23 mouse cellular contexts compared by ENCODE assay signal in the genomic region with DNA sequence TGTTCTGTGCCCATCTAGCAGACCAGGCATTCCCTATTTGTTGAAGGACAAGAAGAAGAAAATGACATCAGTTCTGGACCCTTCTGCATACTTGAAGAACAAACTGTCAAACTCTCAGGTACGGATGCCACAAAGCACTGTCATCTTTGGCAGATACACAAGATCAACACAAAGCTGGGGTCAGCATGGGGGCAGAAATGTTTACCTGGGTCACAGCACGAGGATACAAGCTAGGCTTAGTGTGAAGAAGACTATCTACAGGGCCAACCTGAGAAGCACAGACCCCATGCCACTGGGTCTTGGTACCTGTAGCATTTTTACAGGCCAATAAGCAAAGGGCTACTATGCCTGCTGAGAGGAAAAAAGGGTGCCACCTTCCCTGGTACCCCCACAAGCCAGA.
DNase-seq lines count a peak whose midpoint lies in the region; ATAC-seq and TF ChIP-seq lines count a peak whose summit lies in the region.
"Had no signal": no experiment of that assay in that cellular context is flagged by ENCODE, and none has a peak within 500 bp of the region (broad histone marks: within the 10 kb centered on the region; RNA-seq: fewer than 3 reads in every experiment).

No protein-coding gene starts in this region.

- H3K9ac ChIP-seq in liver, adult 2 months (ENCODE audit: low read depth, low read length) = no peak overlapping the region
- no peak overlapping the region for H3K9ac ChIP-seq in liver, embryonic 11.5 days (ENCODE audit: low read depth, low read length)
- no peak overlapping the region for H3K9ac ChIP-seq in liver, postnatal 0 days (replicated peaks)
- no peak overlapping the region for H3K9ac ChIP-seq in liver, embryonic 12.5 days
- H3K9ac ChIP-seq: embryonic facial prominence, embryonic 12.5 days; forebrain, embryonic 13.5 days; forebrain, embryonic 15.5 days had no signal

- intact Hi-C loops in gastrocnemius, adult 2 months (cut with DNase I) = loop anchor here (5.0 kb wide), 1 partner anchor 36 kb away; no protein-coding TSS in a partner anchor

- no peaks in the 10 kb centered on the region for H3K27me3 ChIP-seq in liver, adult 2 months (ENCODE audit: control insufficient read depth, insufficient read depth, low read length)
- no peaks in the 10 kb centered on the region for H3K27me3 ChIP-seq in liver, embryonic 11.5 days (replicated peaks; ENCODE audit: control insufficient read depth, insufficient read depth, low read length)
- no peaks in the 10 kb centered on the region for H3K27me3 ChIP-seq in liver, postnatal 0 days (ENCODE audit: insufficient read depth, low read length)
- no peaks in the 10 kb centered on the region for H3K27me3 ChIP-seq in liver, embryonic 12.5 days (replicated peaks)
- H3K27me3 ChIP-seq: CH12.LX; embryonic facial prominence, embryonic 12.5 days; forebrain, embryonic 13.5 days; forebrain, embryonic 15.5 days; Patski had no signal

- no peak for TF ChIP-seq POLR2A in liver, adult 2 months (IDR thresholded peaks at IDR 0.05; ENCODE audit: extremely low read depth, insufficient read depth, low read length)

- H3K79me2 ChIP-seq in liver, adult 2 months (ENCODE audit: control insufficient read depth, insufficient read depth, low read length) = peaks cover 27% of the 10 kb centered on the region; the same call in 1 of the 2 replicates

- no peak for ATAC-seq in liver, embryonic 11.5 days (replicated peaks; ENCODE audit: low FRiP score)
- peak; percentile 66 for ATAC-seq in liver, postnatal 0 days
- ATAC-seq in liver, embryonic 12.5 days = no peak
- ATAC-seq: activated CD4-positive, CD25-positive, alpha-beta regulatory T cell, adult 4 months; CD4-positive, CD25-positive, alpha-beta regulatory T cell, adult 4 months; forebrain, embryonic 13.5 days; forebrain, embryonic 15.5 days; Patski had no signal

- WGBS in liver, adult 2 months = 24% methylated on average over 2 of the region's 2 CpGs
- WGBS in liver, embryonic 11.5 days = 63% methylated on average over 2 of the region's 2 CpGs
- 57% methylated on average over 2 of the region's 2 CpGs for WGBS in liver, postnatal 0 days (ENCODE audit: insufficient replicate concordance)
- 61% methylated on average over 2 of the region's 2 CpGs for WGBS in liver, embryonic 12.5 days (ENCODE audit: insufficient replicate concordance)

- H3K36me3 ChIP-seq in liver, adult 2 months (ENCODE audit: control insufficient read depth, insufficient read depth, low read length) = no peaks in the 10 kb centered on the region
- H3K36me3 ChIP-seq in liver, embryonic 11.5 days (ENCODE audit: control insufficient read depth, insufficient read depth, low read length) = no peaks in the 10 kb centered on the region
- no peaks in the 10 kb centered on the region for H3K36me3 ChIP-seq in liver, postnatal 0 days (replicated peaks; ENCODE audit: insufficient read depth, low read length)
- no peaks in the 10 kb centered on the region for H3K36me3 ChIP-seq in liver, embryonic 12.5 days
- H3K36me3 ChIP-seq: embryonic facial prominence, embryonic 10.5 days; embryonic facial prominence, embryonic 12.5 days; forebrain, embryonic 15.5 days had no signal

- TF ChIP-seq EP300 in liver, postnatal 0 days (IDR thresholded peaks at IDR 0.05; ENCODE audit: low read depth) = no peak

- DNase-seq in gastrocnemius, adult 2 months = peak; percentile 8
- no peak for DNase-seq in gastrocnemius, adult 18-20 months (ENCODE audit: low spot score)
- DNase-seq in liver, adult 2 months (ENCODE audit: extremely low read depth, low read depth, low spot score) = peak; percentile 86
- DNase-seq in liver, embryonic 11.5 days (ENCODE audit: low spot score) = no peak
- peak; percentile 30 for DNase-seq in liver, postnatal 0 days
- DNase-seq: adrenal gland, adult 8-10 months; adrenal gland, postnatal 14 days; adrenal gland, postnatal 36 days; B cell, adult 2 months; cerebellum, adult 11-12 months; cerebellum, adult 9-10 months; cerebellum, postnatal 10 days; cerebellum, postnatal 25 days had no signal

- H3K27ac ChIP-seq in gastrocnemius, adult 2 months = peak overlapping the region; percentile 69; the same call in 1 of the 2 replicates
- no peak overlapping the region for H3K27ac ChIP-seq in liver, adult 2 months (replicated peaks; ENCODE audit: insufficient read depth, low read depth, low read length)
- no peak overlapping the region for H3K27ac ChIP-seq in liver, embryonic 11.5 days (ENCODE audit: low read depth, low read length)
- H3K27ac ChIP-seq in liver, postnatal 0 days (ENCODE audit: low read depth) = no peak overlapping the region
- H3K27ac ChIP-seq in liver, embryonic 12.5 days = no peak overlapping the region
- H3K27ac ChIP-seq: embryonic facial prominence, embryonic 10.5 days; embryonic facial prominence, embryonic 12.5 days; forebrain, embryonic 13.5 days; forebrain, embryonic 15.5 days had no signal

- TF ChIP-seq CTCF in gastrocnemius, adult 2 months (IDR thresholded peaks at IDR 0.05) = no peak
- TF ChIP-seq CTCF in liver, adult 2 months (IDR thresholded peaks at IDR 0.05; ENCODE audit: low read depth, low read length) = no peak
- no peak for TF ChIP-seq CTCF in liver, postnatal 0 days (IDR thresholded peaks at IDR 0.05; ENCODE audit: low read depth)

- H3K4me2 ChIP-seq in liver, embryonic 11.5 days = no peak overlapping the region
- H3K4me2 ChIP-seq in liver, postnatal 0 days (ENCODE audit: low read depth, low read length) = no peak overlapping the region
- no peak overlapping the region for H3K4me2 ChIP-seq in liver, embryonic 12.5 days
- H3K4me2 ChIP-seq: embryonic facial prominence, embryonic 12.5 days; forebrain, embryonic 13.5 days; forebrain, embryonic 15.5 days had no signal

- H3K4me1 ChIP-seq in liver, adult 2 months (ENCODE audit: control insufficient read depth, insufficient read depth, low read length) = peaks cover 21% of the 10 kb centered on the region
- peaks cover 12% of the 10 kb centered on the region for H3K4me1 ChIP-seq in liver, embryonic 11.5 days (replicated peaks; ENCODE audit: control insufficient read depth, insufficient read depth, low read length)
- peaks cover 16% of the 10 kb centered on the region for H3K4me1 ChIP-seq in liver, postnatal 0 days (ENCODE audit: insufficient read depth)
- H3K4me1 ChIP-seq in liver, embryonic 12.5 days = peaks cover 25% of the 10 kb centered on the region

- H3K9me3 ChIP-seq in liver, embryonic 11.5 days (ENCODE audit: control insufficient read depth, low read length) = no peaks in the 10 kb centered on the region
- no peaks in the 10 kb centered on the region for H3K9me3 ChIP-seq in liver, postnatal 0 days (ENCODE audit: low read length)
- H3K9me3 ChIP-seq in liver, embryonic 12.5 days (replicated peaks) = no peaks in the 10 kb centered on the region
- H3K9me3 ChIP-seq: embryonic facial prominence, embryonic 10.5 days; embryonic facial prominence, embryonic 12.5 days; forebrain, embryonic 13.5 days; forebrain, embryonic 15.5 days; G1E had no signal

- H3K4me3 ChIP-seq in gastrocnemius, adult 2 months = no peak overlapping the region
- no peak overlapping the region for H3K4me3 ChIP-seq in liver, adult 2 months (ENCODE audit: insufficient read depth, low read depth, low read length)
- H3K4me3 ChIP-seq in liver, embryonic 11.5 days (ENCODE audit: low read depth, low read length) = no peak overlapping the region
- no peak overlapping the region for H3K4me3 ChIP-seq in liver, postnatal 0 days (ENCODE audit: low read depth, low read length)
- H3K4me3 ChIP-seq in liver, embryonic 12.5 days = no peak overlapping the region
- H3K4me3 ChIP-seq: embryonic facial prominence, embryonic 10.5 days; embryonic facial prominence, embryonic 12.5 days; forebrain, embryonic 13.5 days; forebrain, embryonic 15.5 days had no signal

Comparison
In these comparisons a context has a peak if more than half of its experiments do, and no peak if none do; other contexts are left out.
1. DNase-seq: peak in gastrocnemius, adult 2 months (single experiment), liver, adult 2 months (single experiment) and liver, postnatal 0 days (single experiment); none in gastrocnemius, adult 18-20 months (single experiment) and liver, embryonic 11.5 days (single experiment).